Mouse (Mus musculus) myocyte (in vitro differentiated cells): Measurements from ENCODE around the gene Bbs1. TPM values are rescaled to one million over a fixed set of nuclear protein-coding genes. Genes with fewer than 3 reads are reported as not detected.
A peak's percentile ranks its signal among the peaks of the same experiment; 100 is the strongest.

ENCODE experiments used
- H3K27me3 ChIP-seq: one replicate; pipeline ENCODE4 v1.6.1; 2011; ENCODE audit not compliant: control insufficient read depth, insufficient read depth, insufficient read length
- H3K36me3 ChIP-seq: one replicate; pipeline ENCODE4 v1.6.1; 2011; ENCODE audit not compliant: control insufficient read depth, insufficient read depth
- H3K4me2 ChIP-seq: one replicate; pipeline ENCODE4 v1.6.1; 2011; ENCODE audit warnings: low read depth, control low read depth
- H3K4me3 ChIP-seq: one replicate; pipeline ENCODE4 v1.5.1; 2011; ENCODE audit warnings: mild to moderate bottlenecking, control low read depth, moderate library complexity
- H3K79me2 ChIP-seq: one replicate; pipeline ENCODE4 v1.6.1; 2011; ENCODE audit not compliant: control insufficient read depth, insufficient read depth
- H3ac ChIP-seq: one replicate; pipeline ENCODE4 v1.6.1; 2011; ENCODE audit not compliant: control insufficient read depth, insufficient read length
- CEBPB ChIP-seq: IDR thresholded peaks from 2 replicates; pipeline ENCODE4 v1.6.1; 2011; ENCODE audit warnings: mild to moderate bottlenecking, moderate library complexity; ENCODE audit not compliant: poor library complexity, insufficient read depth, severe bottlenecking
- E2F4 ChIP-seq: IDR thresholded peaks from one replicate; pipeline ENCODE4 v1.6.1; 2011; ENCODE audit warnings: mild to moderate bottlenecking, control low read depth, moderate library complexity; ENCODE audit not compliant: insufficient read depth
- MAX ChIP-seq: IDR thresholded peaks from one replicate; pipeline ENCODE4 v1.6.1; 2011; ENCODE audit warnings: low read depth, mild to moderate bottlenecking, control low read depth
- MYOD1 ChIP-seq, 3 experiments: IDR thresholded peaks; one replicate each; pipeline ENCODE4 v1.6.1; 2011; ENCODE audit warnings: control low read depth in 2 of 3, low read depth in 2 of 3, mild to moderate bottlenecking in 2 of 3, moderate library complexity in 1 of 3; ENCODE audit not compliant: insufficient read length in 2 of 3, control insufficient read depth in 1 of 3
- MYOG ChIP-seq, 3 experiments: IDR thresholded peaks; one replicate each; pipeline ENCODE4 v1.6.1; 2011; ENCODE audit warnings: control low read depth in 2 of 3, low read depth in 2 of 3, mild to moderate bottlenecking in 2 of 3; ENCODE audit not compliant: insufficient read length in 2 of 3, control insufficient read depth in 1 of 3, insufficient read depth in 1 of 3
- POLR2A ChIP-seq: IDR thresholded peaks from one replicate; pipeline ENCODE4 v1.6.1; 2011; ENCODE audit warnings: low read depth, mild to moderate bottlenecking, control low read depth, moderate library complexity; ENCODE audit not compliant: insufficient read length
- POLR2AphosphoS2 ChIP-seq: IDR thresholded peaks from one replicate; pipeline ENCODE4 v1.6.1; 2011; ENCODE audit warnings: low read depth, control low read depth; ENCODE audit not compliant: insufficient read length
- REST ChIP-seq: IDR thresholded peaks from one replicate; pipeline ENCODE4 v1.6.1; 2011; ENCODE audit warnings: mild to moderate bottlenecking, control low read depth, moderate library complexity; ENCODE audit not compliant: insufficient read depth, insufficient read length
- SRF ChIP-seq: IDR thresholded peaks from one replicate; pipeline ENCODE4 v1.6.1; 2011; ENCODE audit warnings: low read depth; ENCODE audit not compliant: control insufficient read depth, insufficient read length
- TCF12 ChIP-seq: IDR thresholded peaks from one replicate; pipeline ENCODE4 v1.6.1; 2011; ENCODE audit warnings: mild to moderate bottlenecking, control low read depth; ENCODE audit not compliant: poor library complexity, insufficient read depth, severe bottlenecking
- TCF3 ChIP-seq: IDR thresholded peaks from one replicate; pipeline ENCODE4 v1.6.1; 2011; ENCODE audit warnings: low read depth, control low read depth; ENCODE audit not compliant: insufficient read length
- USF1 ChIP-seq: IDR thresholded peaks from one replicate; pipeline ENCODE4 v1.6.1; 2011; ENCODE audit warnings: low read depth, mild to moderate bottlenecking, control low read depth, moderate library complexity
- polyA plus RNA-seq: library from polyadenylated mRNA; unstranded; fragments of >200 nt; fragmentation: generic; extraction: Trizol; gene quantifications from one replicate; pipeline ENCODE4 v1.2.1, GENCODE M21; 2012; ENCODE audit warnings: missing spikeins

Bbs1 gene
- polyA plus RNA-seq, 1 experiment = 3.6 TPM

DNA sequence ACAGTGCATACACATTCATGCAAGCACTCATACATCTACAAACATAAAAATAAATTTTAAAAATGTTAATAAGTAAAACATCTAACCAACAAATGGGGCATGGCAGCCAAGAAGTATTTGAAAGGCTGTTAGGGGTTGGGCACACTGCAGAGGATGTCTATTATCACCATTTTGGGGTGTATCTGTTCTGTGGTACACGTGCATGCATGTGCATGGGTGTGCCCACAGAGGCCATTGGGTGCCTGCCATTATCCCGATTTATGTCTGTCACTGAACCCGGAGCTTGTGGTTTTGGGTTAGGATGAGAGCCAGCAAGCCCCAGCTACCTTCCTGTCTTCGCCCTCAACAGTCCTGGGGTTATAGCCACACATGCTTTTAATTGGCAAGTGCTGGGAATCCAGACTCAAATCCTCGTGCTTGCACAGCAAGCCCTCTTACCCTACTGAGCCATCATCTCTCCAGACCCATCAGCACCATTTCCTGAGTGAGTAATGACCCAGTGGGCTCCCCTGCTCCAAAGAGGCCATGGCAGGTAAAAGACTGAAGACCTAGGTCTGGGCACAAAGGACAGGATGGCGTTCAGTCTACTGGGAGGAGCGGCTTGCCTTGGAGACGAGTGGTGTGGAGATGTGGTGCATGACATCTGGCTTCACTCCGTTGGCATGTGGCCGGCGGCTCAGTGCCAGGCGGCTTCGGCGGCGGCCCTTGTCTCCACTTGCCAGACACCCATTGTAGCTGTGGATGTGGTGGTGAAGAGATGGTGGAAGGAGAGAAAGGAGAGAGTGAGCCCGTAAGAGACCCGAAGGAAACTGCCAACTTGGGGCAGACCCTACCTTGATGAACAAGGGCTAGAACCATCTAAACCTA is 31.2 kb upstream of the Bbs1 start:
- peak overlapping the region; percentile 36 for H3K4me2 ChIP-seq
- no peaks in the 10 kb centered on the region for H3K79me2 ChIP-seq
- no peaks in the 10 kb centered on the region for H3K36me3 ChIP-seq
- H3K4me3 ChIP-seq = no peak overlapping the region
- no peak for TF ChIP-seq SRF
- TF ChIP-seq E2F4 = no peak
- peaks cover 2% of the 10 kb centered on the region for H3K27me3 ChIP-seq
- H3ac ChIP-seq = no peak overlapping the region

DNA sequence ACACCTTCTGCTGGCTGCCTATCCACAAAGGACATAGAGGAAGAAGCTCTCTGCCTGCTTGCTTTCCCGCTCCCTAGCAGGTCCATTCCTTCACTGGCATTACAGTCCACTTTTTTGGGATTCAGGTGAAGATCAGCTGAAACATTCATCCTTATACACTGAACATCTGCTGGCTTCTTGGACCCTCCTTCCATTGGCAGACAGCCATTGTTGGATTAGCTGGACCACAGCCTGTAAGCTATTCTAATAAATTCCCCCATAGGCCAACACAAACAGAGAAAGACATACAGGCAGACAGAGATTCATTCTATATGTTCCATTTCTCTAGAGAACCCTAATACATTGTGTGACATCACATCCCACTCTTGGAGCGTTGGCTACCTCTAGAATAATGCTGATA is 30.5 kb upstream of the Bbs1 start:
- no peak overlapping the region for H3K4me3 ChIP-seq
- peaks cover 9% of the 10 kb centered on the region for H3K27me3 ChIP-seq
- H3K36me3 ChIP-seq = no peaks in the 10 kb centered on the region
- no peak overlapping the region for H3K4me2 ChIP-seq
- no peak for TF ChIP-seq CEBPB
- TF ChIP-seq TCF12 = no peak
- no peak for TF ChIP-seq TCF3
- no peak for TF ChIP-seq MAX
- no peak for TF ChIP-seq USF1
- no peak overlapping the region for H3ac ChIP-seq
- H3K79me2 ChIP-seq = no peaks in the 10 kb centered on the region

DNA sequence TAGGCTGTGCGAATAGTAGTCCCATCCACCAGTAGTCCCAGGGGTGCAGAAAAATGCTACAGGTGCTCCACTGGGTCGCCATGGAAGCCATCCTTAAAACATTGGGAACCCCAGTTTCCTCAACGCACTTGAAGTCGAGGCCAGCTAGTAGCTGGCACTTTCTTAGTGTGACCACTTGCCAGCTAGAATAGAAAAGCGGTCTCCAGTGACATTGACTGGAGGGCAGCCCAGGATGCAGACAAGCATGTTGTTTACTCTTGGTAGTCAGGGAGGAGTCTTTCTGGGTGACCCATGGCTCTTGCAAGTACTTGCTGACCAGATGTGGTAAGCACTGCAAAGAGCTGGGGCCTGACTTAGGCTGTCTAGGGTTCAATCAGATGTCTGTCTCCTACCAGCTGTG is 22.4 kb upstream of the Bbs1 start:
- Histone ChIP-seq H3K27me3 (peaks cover 11% of the 10 kb centered on the region), H3K4me3 (peak overlapping the region; percentile 63)
- TF ChIP-seq REST = no peak
- TF ChIP-seq POLR2AphosphoS2 = no peak
- TF ChIP-seq MYOG (IDR thresholded peaks at IDR 0.05; ENCODE audit: control insufficient read depth in 1 of 3, insufficient read depth in 1 of 3, insufficient read length in 2 of 3, low read depth in 2 of 3) = no peak
- no peak for TF ChIP-seq TCF3
- no peak for TF ChIP-seq MAX
- TF ChIP-seq POLR2A = no peak
- no peak for TF ChIP-seq CEBPB
- TF ChIP-seq E2F4 = no peak
- TF ChIP-seq SRF = no peak
- no peak for TF ChIP-seq TCF12
- TF ChIP-seq MYOD1 (IDR thresholded peaks at IDR 0.05; ENCODE audit: control insufficient read depth in 1 of 3, insufficient read length in 2 of 3, low read depth in 2 of 3) = no peak
- no peak for TF ChIP-seq USF1

DNA sequence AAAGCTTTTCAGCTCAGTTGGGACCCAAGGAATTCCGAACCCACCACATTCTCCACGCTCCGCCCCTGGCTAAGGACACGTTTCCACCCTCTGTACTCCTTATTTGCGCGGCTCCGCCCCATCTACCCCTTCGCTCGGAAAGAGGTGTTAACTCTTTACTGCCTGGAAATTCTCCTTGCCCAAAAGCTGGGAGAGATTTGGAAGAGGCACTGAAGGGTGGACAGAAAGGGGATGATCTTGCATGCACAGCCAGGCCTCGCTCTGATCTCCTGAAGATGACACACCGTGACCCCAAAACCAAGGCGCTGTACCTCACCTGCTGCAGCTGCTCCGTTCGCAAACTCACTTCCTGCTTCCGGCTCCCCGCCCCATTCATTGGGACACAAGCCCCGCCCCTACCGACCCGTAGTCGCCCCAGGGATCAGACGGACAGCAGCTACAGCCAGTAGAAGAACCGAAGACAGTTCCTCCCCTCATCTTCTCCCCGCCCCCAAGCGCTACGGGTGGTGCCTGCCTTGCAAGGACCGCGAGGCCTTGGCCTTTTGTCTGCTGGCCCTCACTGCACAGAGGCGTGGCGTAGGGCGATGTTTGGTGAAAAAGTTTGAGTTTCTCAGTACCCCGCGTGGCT is 21.6 kb upstream of the Bbs1 start, which contains the start of gene Dpp3:
TSS of gene Dpp3 (minus strand) at position 384 of the 628 bp plus-strand sequence.
- H3K27me3 ChIP-seq = peaks cover 11% of the 10 kb centered on the region
- H3ac ChIP-seq = no peak within 1 kb of the TSS
- H3K36me3 ChIP-seq = peaks cover 5% of the 10 kb centered on the region
- TF ChIP-seq POLR2AphosphoS2 (peak; percentile 71), USF1 (no peak), MYOG (IDR thresholded peaks at IDR 0.05; ENCODE audit: control insufficient read depth in 1 of 3, insufficient read depth in 1 of 3, insufficient read length in 2 of 3, low read depth in 2 of 3) (peak in 2 of 3 experiments; percentile 48 to 78), E2F4 (no peak), TCF12 (no peak), REST (no peak), TCF3 (no peak), SRF (peak; percentile 22), CEBPB (no peak), MAX (no peak), MYOD1 (IDR thresholded peaks at IDR 0.05; ENCODE audit: control insufficient read depth in 1 of 3, insufficient read length in 2 of 3, low read depth in 2 of 3) (peak in 2 of 3 experiments; percentile 65 to 81), POLR2A (peak; percentile 84)
- peak within 1 kb of the TSS; percentile 97 for H3K4me2 ChIP-seq
- peaks cover 19% of the 10 kb centered on the region for H3K79me2 ChIP-seq
- H3K4me3 ChIP-seq = peak within 1 kb of the TSS; percentile 63

More for the DNA sequence above, 22.4 kb upstream of the Bbs1 start:
- H3K4me2 ChIP-seq = peak overlapping the region; percentile 97
- no peak overlapping the region for H3ac ChIP-seq
- peaks cover 19% of the 10 kb centered on the region for H3K79me2 ChIP-seq
- H3K36me3 ChIP-seq = no peaks in the 10 kb centered on the region

DNA sequence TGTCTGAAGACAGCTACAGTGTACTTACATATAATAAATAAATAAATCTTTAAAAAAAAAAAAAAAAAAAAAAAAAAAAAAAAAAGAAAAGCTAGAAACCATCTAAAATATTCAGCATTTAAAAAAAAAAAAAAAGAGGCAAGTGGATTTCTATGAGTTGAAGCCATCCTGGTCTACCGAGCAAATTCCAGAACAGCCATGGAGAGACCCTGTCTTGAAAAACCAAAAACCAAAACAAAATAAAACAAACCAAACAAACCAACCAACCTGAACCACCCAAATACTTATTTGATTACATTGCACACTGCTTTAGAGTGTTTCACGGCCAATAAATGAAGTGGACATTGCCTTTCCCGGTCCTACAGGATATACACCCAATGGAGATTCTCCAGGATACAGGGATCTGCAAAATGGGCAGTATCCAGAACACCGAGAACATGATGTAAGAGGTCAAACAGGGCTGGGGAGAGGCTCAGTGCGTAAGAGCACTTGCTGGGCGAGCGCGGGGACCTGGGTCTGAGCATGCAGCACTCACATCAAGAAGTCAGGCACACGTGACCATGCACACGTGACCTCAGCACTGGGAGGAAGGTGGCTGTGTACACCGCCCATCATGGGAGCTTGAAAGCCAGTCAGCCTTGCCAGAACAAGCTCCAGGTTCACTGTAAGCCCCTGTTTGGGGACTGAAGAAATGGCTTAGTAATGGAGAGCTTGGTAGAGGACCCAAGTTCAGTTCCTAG is 18.9 kb upstream of the Bbs1 start:
- no peak overlapping the region for H3ac ChIP-seq
- H3K4me2 ChIP-seq = no peak overlapping the region
- no peak overlapping the region for H3K4me3 ChIP-seq
- TF ChIP-seq TCF12 (no peak), POLR2AphosphoS2 (no peak), TCF3 (no peak), E2F4 (no peak), REST (no peak), MYOD1 (IDR thresholded peaks at IDR 0.05; ENCODE audit: control insufficient read depth in 1 of 3, insufficient read length in 2 of 3, low read depth in 2 of 3) (no peak), SRF (no peak), POLR2A (no peak)
- H3K27me3 ChIP-seq = no peaks in the 10 kb centered on the region
- H3K79me2 ChIP-seq = peaks cover 19% of the 10 kb centered on the region
- H3K36me3 ChIP-seq = peaks cover 20% of the 10 kb centered on the region
